Comparison of ENCODE assay signal across 8 mouse cellular contexts in genomic region chr19:34191645-34192007, GRCm38 (mm10). TPM values are rescaled to one million over a fixed set of nuclear protein-coding genes. Genes with fewer than 3 reads are reported as not detected.
DNase-seq lines count a peak whose midpoint lies in the region; ATAC-seq lines count a peak whose summit lies in the region.

No protein-coding gene starts in this region.

- intact Hi-C loops in left cerebral cortex, postnatal 4 days (cut with DNase I): no loop called here

- H3K27me3 ChIP-seq in embryonic facial prominence, embryonic 13.5 days: peaks cover 16% of the 10 kb centered on the region
- H3K27me3 ChIP-seq in intestine, embryonic 14.5 days (replicated peaks; ENCODE audit: control insufficient read depth, insufficient read depth, low read length): no peaks in the 10 kb centered on the region
- H3K27me3 ChIP-seq in neural tube, embryonic 11.5 days (ENCODE audit: control insufficient read depth, insufficient read depth, low read length): 0 out of 2 replicates have a peak, but pooled peaks cover 2% of the 10 kb centered on the region

- no peaks in the 10 kb centered on the region for H3K9me3 ChIP-seq in embryonic facial prominence, embryonic 13.5 days
- H3K9me3 ChIP-seq in intestine, embryonic 14.5 days (ENCODE audit: control insufficient read depth, low read length): no peaks in the 10 kb centered on the region
- H3K9me3 ChIP-seq in neural tube, embryonic 11.5 days (ENCODE audit: control insufficient read depth, low read length): no peaks in the 10 kb centered on the region

- H3K27ac ChIP-seq in embryonic facial prominence, embryonic 13.5 days: 0 out of 2 replicates have a peak overlapping the region, but pooled peaks have one; percentile 71
- H3K27ac ChIP-seq in intestine, embryonic 14.5 days (ENCODE audit: low read depth): no peak overlapping the region
- H3K27ac ChIP-seq in neural tube, embryonic 11.5 days (ENCODE audit: low read depth, low read length): no peak overlapping the region

- ATAC-seq in embryonic facial prominence, embryonic 13.5 days (ENCODE audit: insufficient number of reproducible peaks, insufficient read depth, low FRiP score, low TSS enrichment, low read depth): peak; percentile 12; the same call in 1 of the 2 replicates
- ATAC-seq in intestine, embryonic 14.5 days (replicated peaks; ENCODE audit: low FRiP score, low TSS enrichment, low read depth): 0 out of 2 replicates have a peak, but pooled peaks have one; percentile 4
- no peak for ATAC-seq in neural tube, embryonic 11.5 days (ENCODE audit: insufficient read depth, low FRiP score, low TSS enrichment)

- no peaks in the 10 kb centered on the region for H3K36me3 ChIP-seq in embryonic facial prominence, embryonic 13.5 days
- no peaks in the 10 kb centered on the region for H3K36me3 ChIP-seq in intestine, embryonic 14.5 days (ENCODE audit: control insufficient read depth, insufficient read depth, low read length)
- H3K36me3 ChIP-seq in neural tube, embryonic 11.5 days (ENCODE audit: control insufficient read depth, insufficient read depth, low read length): no peaks in the 10 kb centered on the region

- H3K4me1 ChIP-seq in embryonic facial prominence, embryonic 13.5 days: peaks cover 27% of the 10 kb centered on the region
- peaks cover 15% of the 10 kb centered on the region for H3K4me1 ChIP-seq in intestine, embryonic 14.5 days (replicated peaks; ENCODE audit: control insufficient read depth, insufficient read depth, low read length)
- H3K4me1 ChIP-seq in neural tube, embryonic 11.5 days (ENCODE audit: control insufficient read depth, insufficient read depth, low read length): no peaks in the 10 kb centered on the region

- 12% methylated on average over 10 of the region's 10 CpGs for WGBS in embryonic facial prominence, embryonic 13.5 days
- WGBS in intestine, embryonic 14.5 days: 34% methylated on average over 10 of the region's 10 CpGs
- 27% methylated on average over 10 of the region's 10 CpGs for WGBS in neural tube, embryonic 11.5 days

- peak overlapping the region; percentile 66 for H3K4me3 ChIP-seq in embryonic facial prominence, embryonic 13.5 days
- peak overlapping the region; percentile 70 for H3K4me3 ChIP-seq in intestine, embryonic 14.5 days (ENCODE audit: low read depth, low read length)
- H3K4me3 ChIP-seq in neural tube, embryonic 11.5 days (ENCODE audit: low read depth, low read length): peak overlapping the region; percentile 61

- peak; percentile 28 for DNase-seq in left cerebral cortex, adult 11 months (ENCODE audit: low spot score)
- DNase-seq in left cerebral cortex, postnatal 4 days: no peak
- no peak for DNase-seq in intestine, embryonic 14.5 days (ENCODE audit: low spot score)
- no peak for DNase-seq in neural tube, embryonic 11.5 days (ENCODE audit: low spot score)
- DNase-seq in adrenal gland, adult (ENCODE audit: inconsistent age in 2 of 2, low spot score in 1 of 2): no peak
- no peak for DNase-seq in B cell, adult 2 months
- DNase-seq in lung, postnatal 10 days: no peak

- peak overlapping the region; percentile 87 for H3K4me2 ChIP-seq in embryonic facial prominence, embryonic 13.5 days
- peak overlapping the region; percentile 98 for H3K4me2 ChIP-seq in intestine, embryonic 14.5 days (ENCODE audit: low read length)
- peak overlapping the region; percentile 93 for H3K4me2 ChIP-seq in neural tube, embryonic 11.5 days (ENCODE audit: low read depth)

- no peak overlapping the region; the same call in 1 of the 2 replicates for H3K9ac ChIP-seq in embryonic facial prominence, embryonic 13.5 days
- H3K9ac ChIP-seq in intestine, embryonic 14.5 days (ENCODE audit: low read length): peak overlapping the region; percentile 75; the same call in 1 of the 2 replicates
- peak overlapping the region; percentile 62; the same call in 1 of the 2 replicates for H3K9ac ChIP-seq in neural tube, embryonic 11.5 days (ENCODE audit: low read length)

RNA-seq across cellular contexts. Expression of gene Stambpl1, which starts 0.4 kb away (rescaled TPM):
- total RNA-seq in left cerebral cortex, postnatal 4 days (2021): 10 to 100 TPM; 17.4 to 22.5 TPM
- 13.2 and 13.7 TPM in 2 replicates for polyA plus RNA-seq in embryonic facial prominence, embryonic 13.5 days (2015; fragmentation: Nextera tagmentation; extraction: Ambion mirVana)
- polyA plus RNA-seq in intestine, embryonic 14.5 days (2014; fragmentation: Nextera tagmentation; extraction: Ambion mirVana): 14.6 and 17.0 TPM in 2 replicates
- 3.6 and 4.0 TPM in 2 replicates for polyA plus RNA-seq in neural tube, embryonic 11.5 days (2014; fragmentation: Nextera tagmentation; extraction: Ambion mirVana)

RNA-seq across cellular contexts. Expression of gene Ankrd22, which starts 25.8 kb away (rescaled TPM):
- under 1 TPM; 0.12 to 0.24 TPM for total RNA-seq in left cerebral cortex, postnatal 4 days (2021)
- 2.8 and 3.9 TPM in 2 replicates for polyA plus RNA-seq in embryonic facial prominence, embryonic 13.5 days (2015; fragmentation: Nextera tagmentation; extraction: Ambion mirVana)
- 0.94 and 1.6 TPM in 2 replicates for polyA plus RNA-seq in intestine, embryonic 14.5 days (2014; fragmentation: Nextera tagmentation; extraction: Ambion mirVana)
- polyA plus RNA-seq in neural tube, embryonic 11.5 days (2014; fragmentation: Nextera tagmentation; extraction: Ambion mirVana): 0.13 TPM in 1 of 2 replicates, not detected in the other
